ENCODE assay signal across 18 mouse cellular contexts in the genomic region with DNA sequence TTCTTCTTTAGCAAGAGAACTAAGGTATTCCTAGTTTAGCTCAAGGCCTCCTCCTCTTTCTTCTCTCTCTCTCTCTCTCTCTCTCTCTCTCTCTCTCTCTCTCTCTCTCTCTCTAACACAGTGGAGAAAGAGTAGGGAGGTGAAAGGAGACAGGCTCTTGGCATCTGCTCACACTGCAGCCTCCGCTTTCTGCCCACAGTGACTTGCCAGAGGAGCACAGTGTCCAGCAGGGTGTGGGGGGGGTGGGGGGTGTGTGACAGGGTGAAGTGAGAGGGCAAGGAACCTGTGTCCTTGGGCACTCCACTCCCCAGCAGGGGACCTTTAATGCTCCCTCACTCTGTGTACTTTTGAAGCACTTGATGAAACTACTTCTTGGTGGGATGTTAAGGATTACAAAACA. TPM values are rescaled to one million over a fixed set of nuclear protein-coding genes. Genes with fewer than 3 reads are reported as not detected.
DNase-seq lines count a peak whose midpoint lies in the region; ATAC-seq lines count a peak whose summit lies in the region.
"Had no signal": no experiment of that assay in that cellular context is flagged by ENCODE, and none has a peak within 500 bp of the region (broad histone marks: within the 10 kb centered on the region; RNA-seq: fewer than 3 reads in every experiment).

No protein-coding gene starts in this region.

- no peaks in the 10 kb centered on the region for H3K36me3 ChIP-seq in forebrain, embryonic 11.5 days (ENCODE audit: control insufficient read depth, insufficient read depth, low read length)
- peaks cover 7% of the 10 kb centered on the region for H3K36me3 ChIP-seq in megakaryocyte, embryonic 14.5 days (replicated peaks; ENCODE audit: low read length)
- H3K36me3 ChIP-seq: heart, embryonic 12.5 days; intestine, embryonic 15.5 days; lung, embryonic 15.5 days had no signal

- H3K4me3 ChIP-seq in forebrain, embryonic 11.5 days (ENCODE audit: low read depth, low read length): no peak overlapping the region
- H3K4me3 ChIP-seq in megakaryocyte, embryonic 14.5 days (replicated peaks): peak overlapping the region; percentile 72
- H3K4me3 ChIP-seq: gastrocnemius, adult 2 months; heart, embryonic 12.5 days; intestine, embryonic 15.5 days; lung, embryonic 15.5 days; myocyte had no signal

- H3K4me1 ChIP-seq in forebrain, embryonic 11.5 days (replicated peaks; ENCODE audit: control insufficient read depth, insufficient read depth, low read length): no peaks in the 10 kb centered on the region; the same call in 1 of the 2 replicates
- H3K4me1 ChIP-seq in megakaryocyte, embryonic 14.5 days: peaks cover 36% of the 10 kb centered on the region
- H3K4me1 ChIP-seq: heart, embryonic 12.5 days; intestine, embryonic 15.5 days; lung, embryonic 15.5 days had no signal

- peak overlapping the region; percentile 64; the same call in 1 of the 2 replicates for H3K27ac ChIP-seq in forebrain, embryonic 11.5 days (ENCODE audit: low read depth, low read length)
- H3K27ac ChIP-seq: gastrocnemius, adult 2 months; intestine, embryonic 15.5 days; kidney, postnatal 0 days; lung, embryonic 15.5 days; stomach, postnatal 0 days had no signal

- intact Hi-C loops in left cerebral cortex, postnatal 4 days (cut with DNase I): no loop called here

- 32% methylated on average over 1 of the region's 1 CpGs for WGBS in forebrain, embryonic 11.5 days

- DNase-seq in cerebellum, adult 11-12 months: no peak
- DNase-seq in left cerebral cortex, postnatal 4 days: peak; percentile 28
- DNase-seq in left cerebral cortex, adult 9 months (ENCODE audit: low spot score in 2 of 2): no peak
- DNase-seq in forebrain, embryonic 11.5 days (ENCODE audit: low spot score): no peak
- DNase-seq in gastrocnemius, postnatal 4 days (ENCODE audit: low spot score in 2 of 2): no peak
- DNase-seq: cerebellum, adult 8-10 months; gastrocnemius, adult 2 months; heart, postnatal 36 days; thymus, postnatal 4 days had no signal

- ATAC-seq in cerebellum, adult (ENCODE audit: insufficient number of reproducible peaks, low FRiP score, low TSS enrichment): peak; percentile 36; the same call in 1 of the 2 replicates
- peak; percentile 45; the same call in 1 of the 2 replicates for ATAC-seq in forebrain, embryonic 11.5 days (replicated peaks; ENCODE audit: low FRiP score)
- no peak for ATAC-seq in erythroblast, adult 5-6 weeks (replicated peaks; ENCODE audit: low FRiP score, poor library complexity, severe bottlenecking)
- ATAC-seq: intestine, embryonic 15.5 days had no signal

- no peak overlapping the region for H3K4me2 ChIP-seq in forebrain, embryonic 11.5 days (ENCODE audit: low read depth, low read length, severe bottlenecking)
- H3K4me2 ChIP-seq: heart, embryonic 12.5 days; intestine, embryonic 15.5 days; lung, embryonic 15.5 days had no signal

- no peaks in the 10 kb centered on the region for H3K27me3 ChIP-seq in forebrain, embryonic 11.5 days (ENCODE audit: control insufficient read depth, insufficient read depth, low read length)
- no peaks in the 10 kb centered on the region for H3K27me3 ChIP-seq in megakaryocyte, embryonic 14.5 days (replicated peaks)
- H3K27me3 ChIP-seq: heart, embryonic 12.5 days; intestine, embryonic 15.5 days; lung, embryonic 15.5 days had no signal

- H3K9ac ChIP-seq in forebrain, embryonic 11.5 days (ENCODE audit: low read length): no peak overlapping the region
- H3K9ac ChIP-seq: heart, embryonic 12.5 days; intestine, embryonic 15.5 days; lung, embryonic 15.5 days had no signal

- H3K9me3 ChIP-seq in forebrain, embryonic 11.5 days (ENCODE audit: control insufficient read depth, low read length): no peaks in the 10 kb centered on the region
- peaks cover 3% of the 10 kb centered on the region; the same call in 1 of the 2 replicates for H3K9me3 ChIP-seq in megakaryocyte, embryonic 14.5 days
- H3K9me3 ChIP-seq: intestine, embryonic 15.5 days; lung, embryonic 15.5 days had no signal

RNA-seq across cellular contexts. Expression of a gene that starts 41.9 kb away (rescaled TPM):
- 10 to 100 TPM; 17.2 to 19.0 TPM for total RNA-seq in left cerebral cortex, postnatal 4 days (2021)
- 26.2 and 30.8 TPM in 2 replicates for polyA plus RNA-seq in forebrain, embryonic 11.5 days (2014; fragmentation: Nextera tagmentation; extraction: Ambion mirVana)
- polyA plus RNA-seq in megakaryocyte, embryonic 14.5 days (2012; ENCODE audit: insufficient read depth, low replicate concordance): 3.7 TPM in 1 of 2 replicates, not detected in the other
- 4.2 and 10.4 TPM in 2 replicates for total RNA-seq in erythroblast, adult 5-6 weeks (2015; ENCODE audit: low replicate concordance)
- total RNA-seq in erythroblast, adult 5-6 weeks (2017; ENCODE audit: low replicate concordance): 6.7 and 8.4 TPM in 2 replicates
- 10 to 100 TPM in 1 of 2 experiments, 1 to 10 TPM in 1; 8.3 to 11.3 TPM for total RNA-seq in gastrocnemius, postnatal 4 days (2021)
